Mouse (Mus musculus): ENCODE measurements at regions not wholly inside any gene's neighbourhood (a gene's known extent, or its start where the extent isn't known, plus 50 kb on each side); places are given as distances from the start of the nearest gene placed in this dataset.

GRCm38 (mm10) chr5:101163624-101164213 lies 318.2 kb downstream of the Gpat3 start:
- no peak for TF ChIP-seq POLR2A (IDR thresholded peaks at IDR 0.05; ENCODE audit: low read depth, low read length)
- no peak for TF ChIP-seq CTCF (IDR thresholded peaks at IDR 0.05; ENCODE audit: extremely low read depth, insufficient read depth, insufficient read length, insufficient replicate concordance)
- Histone ChIP-seq H3K27me3 (ENCODE audit: control insufficient read depth, insufficient read depth, low read length) (no peaks in the 10 kb centered on the region), H3K36me3 (ENCODE audit: control insufficient read depth, insufficient read depth, low read length) (no peaks in the 10 kb centered on the region), H3K4me3 (ENCODE audit: extremely low read depth, insufficient read depth, insufficient read length) (no peak overlapping the region), H3K4me1 (ENCODE audit: control insufficient read depth, insufficient read depth, insufficient read length) (no peaks in the 10 kb centered on the region), H3K27ac (ENCODE audit: insufficient read depth, low read length) (no peak overlapping the region)
- WGBS = 74% methylated on average over 8 of the region's 8 CpGs
- DNase-seq (ENCODE audit: low read depth in 1 of 2, low spot score in 2 of 2) = no peak

- Histone ChIP-seq H3K27me3 (ENCODE audit: control insufficient read depth, insufficient read depth, low read length) (no peaks in the 10 kb centered on the region), H3K4me3 (ENCODE audit: extremely low read depth, insufficient read depth, insufficient read length) (no peak overlapping the region), H3K4me1 (ENCODE audit: control insufficient read depth, insufficient read depth, insufficient read length) (no peaks in the 10 kb centered on the region), H3K27ac (ENCODE audit: insufficient read depth, low read length) (no peak overlapping the region), H3K36me3 (ENCODE audit: control insufficient read depth, insufficient read depth, low read length) (no peaks in the 10 kb centered on the region)
- TF ChIP-seq CTCF (IDR thresholded peaks at IDR 0.05; ENCODE audit: extremely low read depth, insufficient read depth, insufficient read length, insufficient replicate concordance) (no peak), POLR2A (IDR thresholded peaks at IDR 0.05; ENCODE audit: low read depth, low read length) (no peak)
- 37% methylated on average over 5 of the region's 5 CpGs for WGBS
- DNase-seq (ENCODE audit: low read depth in 1 of 2, low spot score in 2 of 2) = no peak
Measured at GRCm38 (mm10) chr5:101163112-101163511, 317.6 kb downstream of the Gpat3 start.

- H3K4me1 ChIP-seq (ENCODE audit: control insufficient read depth, insufficient read depth, insufficient read length) = no peaks in the 10 kb centered on the region
- no peak for TF ChIP-seq POLR2A (IDR thresholded peaks at IDR 0.05; ENCODE audit: low read depth, low read length)
- no peak for TF ChIP-seq CTCF (IDR thresholded peaks at IDR 0.05; ENCODE audit: extremely low read depth, insufficient read depth, insufficient read length, insufficient replicate concordance)
- 55% methylated on average over 1 of the region's 1 CpGs for WGBS
- no peak for DNase-seq (ENCODE audit: low read depth in 1 of 2, low spot score in 2 of 2)
- H3K4me3 ChIP-seq (ENCODE audit: extremely low read depth, insufficient read depth, insufficient read length) = no peak overlapping the region
- H3K27ac ChIP-seq (ENCODE audit: insufficient read depth, low read length) = no peak overlapping the region
- no peaks in the 10 kb centered on the region for H3K27me3 ChIP-seq (ENCODE audit: control insufficient read depth, insufficient read depth, low read length)
- H3K36me3 ChIP-seq (ENCODE audit: control insufficient read depth, insufficient read depth, low read length) = no peaks in the 10 kb centered on the region
Measured at GRCm38 (mm10) chr5:101157416-101157815, 311.9 kb downstream of the Gpat3 start.

- TF ChIP-seq POLR2A (IDR thresholded peaks at IDR 0.05; ENCODE audit: low read depth, low read length) = no peak
- no peak for TF ChIP-seq CTCF (IDR thresholded peaks at IDR 0.05; ENCODE audit: extremely low read depth, insufficient read depth, insufficient read length, insufficient replicate concordance)
- Histone ChIP-seq H3K27ac (ENCODE audit: insufficient read depth, low read length) (no peak overlapping the region), H3K27me3 (ENCODE audit: control insufficient read depth, insufficient read depth, low read length) (no peaks in the 10 kb centered on the region), H3K4me1 (ENCODE audit: control insufficient read depth, insufficient read depth, insufficient read length) (no peaks in the 10 kb centered on the region), H3K4me3 (ENCODE audit: extremely low read depth, insufficient read depth, insufficient read length) (no peak overlapping the region), H3K36me3 (ENCODE audit: control insufficient read depth, insufficient read depth, low read length) (no peaks in the 10 kb centered on the region)
- no peak for DNase-seq (ENCODE audit: low read depth in 1 of 2, low spot score in 2 of 2)
- 88% methylated on average over 3 of the region's 3 CpGs for WGBS
Measured at GRCm38 (mm10) chr5:101146345-101146744, 300.8 kb downstream of the Gpat3 start.

GRCm38 (mm10) chr5:101124941-101125453 lies 279.5 kb downstream of the Gpat3 start:
- no peak overlapping the region for H3K4me3 ChIP-seq (ENCODE audit: extremely low read depth, insufficient read depth, insufficient read length)
- H3K4me1 ChIP-seq (ENCODE audit: control insufficient read depth, insufficient read depth, insufficient read length) = no peaks in the 10 kb centered on the region
- DNase-seq (ENCODE audit: low read depth in 1 of 2, low spot score in 2 of 2) = no peak
- no peaks in the 10 kb centered on the region for H3K27me3 ChIP-seq (ENCODE audit: control insufficient read depth, insufficient read depth, low read length)
- WGBS = 88% methylated on average over 5 of the region's 5 CpGs
- H3K27ac ChIP-seq (ENCODE audit: insufficient read depth, low read length) = no peak overlapping the region
- H3K36me3 ChIP-seq (ENCODE audit: control insufficient read depth, insufficient read depth, low read length) = no peaks in the 10 kb centered on the region
- no peak for TF ChIP-seq CTCF (IDR thresholded peaks at IDR 0.05; ENCODE audit: extremely low read depth, insufficient read depth, insufficient read length, insufficient replicate concordance)
- no peak for TF ChIP-seq POLR2A (IDR thresholded peaks at IDR 0.05; ENCODE audit: low read depth, low read length)

- no peak for DNase-seq (ENCODE audit: low read depth in 1 of 2, low spot score in 2 of 2)
- Histone ChIP-seq H3K27ac (ENCODE audit: insufficient read depth, low read length) (no peak overlapping the region), H3K4me3 (ENCODE audit: extremely low read depth, insufficient read depth, insufficient read length) (no peak overlapping the region; the same call in 1 of the 2 replicates), H3K27me3 (ENCODE audit: control insufficient read depth, insufficient read depth, low read length) (no peaks in the 10 kb centered on the region), H3K36me3 (ENCODE audit: control insufficient read depth, insufficient read depth, low read length) (no peaks in the 10 kb centered on the region), H3K4me1 (ENCODE audit: control insufficient read depth, insufficient read depth, insufficient read length) (no peaks in the 10 kb centered on the region)
- WGBS = 91% methylated on average over 6 of the region's 6 CpGs
- TF ChIP-seq POLR2A (IDR thresholded peaks at IDR 0.05; ENCODE audit: low read depth, low read length) = no peak
- no peak for TF ChIP-seq CTCF (IDR thresholded peaks at IDR 0.05; ENCODE audit: extremely low read depth, insufficient read depth, insufficient read length, insufficient replicate concordance)
Measured at GRCm38 (mm10) chr5:101122914-101123313, 277.4 kb downstream of the Gpat3 start.

- no peak for TF ChIP-seq CTCF (IDR thresholded peaks at IDR 0.05; ENCODE audit: extremely low read depth, insufficient read depth, insufficient read length, insufficient replicate concordance)
- TF ChIP-seq POLR2A (IDR thresholded peaks at IDR 0.05; ENCODE audit: low read depth, low read length) = no peak
- Histone ChIP-seq H3K27ac (ENCODE audit: insufficient read depth, low read length) (no peak overlapping the region), H3K27me3 (ENCODE audit: control insufficient read depth, insufficient read depth, low read length) (no peaks in the 10 kb centered on the region), H3K4me1 (ENCODE audit: control insufficient read depth, insufficient read depth, insufficient read length) (no peaks in the 10 kb centered on the region), H3K36me3 (ENCODE audit: control insufficient read depth, insufficient read depth, low read length) (no peaks in the 10 kb centered on the region), H3K4me3 (ENCODE audit: extremely low read depth, insufficient read depth, insufficient read length) (no peak overlapping the region)
- WGBS = 71% methylated on average over 5 of the region's 5 CpGs
- DNase-seq (ENCODE audit: low read depth in 1 of 2, low spot score in 2 of 2) = no peak
Measured at GRCm38 (mm10) chr5:101120509-101121201, 275.1 kb downstream of the Gpat3 start.

All from spleen, adult 2 months (tissue).